Mouse (Mus musculus): ENCODE results near the gene Nbeal2. TPM values are rescaled to one million over a fixed set of nuclear protein-coding genes. Genes with fewer than 3 reads are reported as not detected.

The Nbeal2 gene
- total and polyA plus RNA-seq, 3 experiments, result 9.3 to 17.2 TPM; not detected in 1

GRCm38 (mm10) chr9:110631651-110632275 is 22.2 kb downstream of the Nbeal2 start:
- Histone ChIP-seq H3K9me3 (replicated peaks; ENCODE audit: insufficient read depth, low read length) (no peaks in the 10 kb centered on the region), H3K27ac (ENCODE audit: control insufficient read depth, low read depth, low read length) (no peak overlapping the region), H3K36me3 (ENCODE audit: control insufficient read depth in 1 of 2, insufficient read depth in 2 of 2, low read length in 2 of 2) (no peaks in the 10 kb centered on the region; a peak in 2 of 4 replicates), H3K4me1 (ENCODE audit: control insufficient read depth in 1 of 2, insufficient read depth in 2 of 2, low read length in 2 of 2) (no peaks in the 10 kb centered on the region), H3K27me3 (ENCODE audit: control insufficient read depth in 1 of 2, insufficient read depth in 2 of 2, low read length in 2 of 2) (no peaks in the 10 kb centered on the region), H3K79me2 (ENCODE audit: control insufficient read depth, insufficient read depth, low read length, poor library complexity) (no peaks in the 10 kb centered on the region), H3K9ac (ENCODE audit: control insufficient read depth, low read depth, low read length, poor library complexity, severe bottlenecking) (no peak overlapping the region), H3K4me3 (ENCODE audit: control insufficient read depth in 1 of 2, insufficient read depth in 1 of 2, low read depth in 2 of 2, low read length in 2 of 2) (no peak overlapping the region)
- no peak for DNase-seq (ENCODE audit: low read depth, low spot score)
- no peak for TF ChIP-seq ZC3H11A (IDR thresholded peaks at IDR 0.05; ENCODE audit: low read depth, low read length)
- no peak for TF ChIP-seq USF2 (IDR thresholded peaks at IDR 0.05; ENCODE audit: borderline replicate concordance in 1 of 2, insufficient read depth in 1 of 2, low read depth in 1 of 2, low read length in 2 of 2)
- no peak for TF ChIP-seq ZKSCAN1 (IDR thresholded peaks at IDR 0.05; ENCODE audit: low read depth, low read length)
- TF ChIP-seq CHD1 (IDR thresholded peaks at IDR 0.05; ENCODE audit: low read depth, low read length), result no peak
- no peak for TF ChIP-seq MYC (IDR thresholded peaks at IDR 0.05; ENCODE audit: low read depth, low read length)
- no peak for TF ChIP-seq SIN3A (IDR thresholded peaks at IDR 0.05; ENCODE audit: low read length)

DNA sequence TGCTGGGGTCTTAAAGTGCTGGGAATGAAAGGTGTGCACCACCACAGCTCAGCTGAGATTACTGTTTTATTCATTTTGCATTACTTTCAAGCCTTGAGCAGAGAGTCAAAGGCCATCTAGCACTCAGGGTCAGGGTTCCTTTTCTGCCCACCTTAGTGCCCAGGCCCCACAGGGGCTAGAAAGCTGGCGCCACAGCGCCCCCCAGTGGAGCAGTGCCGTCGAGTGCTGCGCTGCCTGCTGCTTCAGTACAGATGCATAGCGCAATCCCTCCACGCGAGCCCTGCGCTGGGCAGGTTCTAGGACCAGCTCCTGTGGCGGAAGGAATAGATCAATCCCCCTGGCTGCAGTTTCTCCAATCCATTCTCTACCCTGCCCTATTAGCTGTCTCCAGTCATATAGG is 22.8 kb downstream of the Nbeal2 start:
- Histone ChIP-seq H3K4me1 (ENCODE audit: control insufficient read depth in 1 of 2, insufficient read depth in 2 of 2, low read length in 2 of 2) (no peaks in the 10 kb centered on the region), H3K9me3 (replicated peaks; ENCODE audit: insufficient read depth, low read length) (no peaks in the 10 kb centered on the region), H3K4me3 (ENCODE audit: control insufficient read depth in 1 of 2, insufficient read depth in 1 of 2, low read depth in 2 of 2, low read length in 2 of 2) (no peak overlapping the region), H3K9ac (ENCODE audit: control insufficient read depth, low read depth, low read length, poor library complexity, severe bottlenecking) (no peak overlapping the region), H3K79me2 (ENCODE audit: control insufficient read depth, insufficient read depth, low read length, poor library complexity) (no peaks in the 10 kb centered on the region), H3K36me3 (ENCODE audit: control insufficient read depth in 1 of 2, insufficient read depth in 2 of 2, low read length in 2 of 2) (no peaks in the 10 kb centered on the region; a peak in 2 of 4 replicates), H3K27ac (ENCODE audit: control insufficient read depth, low read depth, low read length) (no peak overlapping the region), H3K27me3 (ENCODE audit: control insufficient read depth in 1 of 2, insufficient read depth in 2 of 2, low read length in 2 of 2) (no peaks in the 10 kb centered on the region)
- DNase-seq (ENCODE audit: low read depth, low spot score), result peak; percentile 52
- TF ChIP-seq CTCF (IDR thresholded peaks at IDR 0.05 in 2 of 3, conservative IDR thresholded peaks at IDR 0.05 in 1 of 3; ENCODE audit: control insufficient read depth in 1 of 3, insufficient read depth in 1 of 3, low read depth in 2 of 3, low read length in 3 of 3, poor library complexity in 1 of 3, severe bottlenecking in 1 of 3), result peak; percentile 80 to 93 (median 87)
- TF ChIP-seq RAD21 (IDR thresholded peaks at IDR 0.05; ENCODE audit: low read depth, low read length), result peak; percentile 71
- TF ChIP-seq SMC3 (IDR thresholded peaks at IDR 0.05; ENCODE audit: low read depth, low read length), result peak; percentile 81
- TF ChIP-seq CHD1 (IDR thresholded peaks at IDR 0.05; ENCODE audit: low read depth, low read length), result no peak
- TF ChIP-seq ZC3H11A (IDR thresholded peaks at IDR 0.05; ENCODE audit: low read depth, low read length), result peak; percentile 72

DNA sequence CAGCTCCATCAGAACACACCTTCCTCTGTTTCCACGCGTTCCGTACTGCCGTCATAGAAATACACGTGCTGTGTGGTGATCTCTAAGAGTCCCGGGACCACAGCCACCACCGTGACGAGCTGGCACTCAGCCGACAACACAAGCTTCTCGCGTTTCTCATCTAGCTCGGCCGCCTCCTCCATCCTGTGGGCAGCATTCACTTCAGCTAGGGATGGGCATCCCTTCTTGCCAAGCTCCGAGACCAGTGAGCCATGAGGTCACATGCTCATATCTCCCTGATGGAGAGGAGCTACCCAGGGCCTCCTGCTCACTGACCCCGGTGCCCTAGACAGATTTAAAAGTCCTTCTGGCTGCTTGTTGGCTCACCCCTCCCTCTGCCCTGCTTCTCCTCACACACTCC is 23.8 kb downstream of the Nbeal2 start:
- H3K36me3 ChIP-seq (ENCODE audit: control insufficient read depth in 1 of 2, insufficient read depth in 2 of 2, low read length in 2 of 2), result no peaks in the 10 kb centered on the region; a peak in 2 of 4 replicates

More for the DNA sequence above, 23.8 kb downstream of the Nbeal2 start:
- H3K9ac ChIP-seq (ENCODE audit: control insufficient read depth, low read depth, low read length, poor library complexity, severe bottlenecking), result no peak overlapping the region
- no peaks in the 10 kb centered on the region for H3K4me1 ChIP-seq (ENCODE audit: control insufficient read depth in 1 of 2, insufficient read depth in 2 of 2, low read length in 2 of 2)
- DNase-seq (ENCODE audit: low read depth, low spot score), result no peak
- H3K27me3 ChIP-seq (ENCODE audit: control insufficient read depth in 1 of 2, insufficient read depth in 2 of 2, low read length in 2 of 2), result no peaks in the 10 kb centered on the region
- H3K4me3 ChIP-seq (ENCODE audit: control insufficient read depth in 1 of 2, insufficient read depth in 1 of 2, low read depth in 2 of 2, low read length in 2 of 2), result no peak overlapping the region
- TF ChIP-seq USF1 (IDR thresholded peaks at IDR 0.05; ENCODE audit: low read depth, low read length) (no peak), TBP (IDR thresholded peaks at IDR 0.05; ENCODE audit: low read depth, low read length) (no peak), MAX (IDR thresholded peaks at IDR 0.05; ENCODE audit: low read length) (no peak), ZMIZ1 (IDR thresholded peaks at IDR 0.05; ENCODE audit: low read depth, low read length) (no peak), SMC3 (IDR thresholded peaks at IDR 0.05; ENCODE audit: low read depth, low read length) (no peak), HCFC1 (IDR thresholded peaks at IDR 0.05; ENCODE audit: low read depth, low read length) (no peak), CHD1 (IDR thresholded peaks at IDR 0.05; ENCODE audit: low read depth, low read length) (no peak), TCF12 (IDR thresholded peaks at IDR 0.05; ENCODE audit: low read depth, low read length) (no peak), ZNF384 (IDR thresholded peaks at IDR 0.05; ENCODE audit: low read depth, low read length) (no peak), MYC (IDR thresholded peaks at IDR 0.05; ENCODE audit: low read depth, low read length) (no peak), CTCF (IDR thresholded peaks at IDR 0.05 in 2 of 3, conservative IDR thresholded peaks at IDR 0.05 in 1 of 3; ENCODE audit: control insufficient read depth in 1 of 3, insufficient read depth in 1 of 3, low read depth in 2 of 3, low read length in 3 of 3, poor library complexity in 1 of 3, severe bottlenecking in 1 of 3) (no peak), MAFK (IDR thresholded peaks at IDR 0.05; ENCODE audit: borderline replicate concordance, low read depth, low read length) (no peak), CHD2 (IDR thresholded peaks at IDR 0.05; ENCODE audit: low read length) (no peak), NRF1 (IDR thresholded peaks at IDR 0.05; ENCODE audit: insufficient read depth, low read depth, low read length, poor library complexity, severe bottlenecking) (no peak), MEF2A (IDR thresholded peaks at IDR 0.05; ENCODE audit: extremely low read depth, insufficient replicate concordance, low read depth, low read length, poor library complexity, severe bottlenecking) (no peak), ZC3H11A (IDR thresholded peaks at IDR 0.05; ENCODE audit: low read depth, low read length) (no peak), POLR2AphosphoS2 (IDR thresholded peaks at IDR 0.05; ENCODE audit: low read length) (no peak), ELF1 (IDR thresholded peaks at IDR 0.05; ENCODE audit: low read depth, low read length) (no peak)
- H3K79me2 ChIP-seq (ENCODE audit: control insufficient read depth, insufficient read depth, low read length, poor library complexity), result no peaks in the 10 kb centered on the region
- no peak overlapping the region for H3K27ac ChIP-seq (ENCODE audit: control insufficient read depth, low read depth, low read length)
- no peaks in the 10 kb centered on the region for H3K9me3 ChIP-seq (replicated peaks; ENCODE audit: insufficient read depth, low read length)
